Mouse (Mus musculus): ENCODE data around the gene Spata4. TPM values are rescaled to one million over a fixed set of nuclear protein-coding genes. Genes with fewer than 3 reads are reported as not detected.

The Spata4 gene
- polyA plus RNA-seq (2015; fragmentation: Nextera tagmentation; extraction: Ambion mirVana), result not detected in 2 replicates

DNA sequence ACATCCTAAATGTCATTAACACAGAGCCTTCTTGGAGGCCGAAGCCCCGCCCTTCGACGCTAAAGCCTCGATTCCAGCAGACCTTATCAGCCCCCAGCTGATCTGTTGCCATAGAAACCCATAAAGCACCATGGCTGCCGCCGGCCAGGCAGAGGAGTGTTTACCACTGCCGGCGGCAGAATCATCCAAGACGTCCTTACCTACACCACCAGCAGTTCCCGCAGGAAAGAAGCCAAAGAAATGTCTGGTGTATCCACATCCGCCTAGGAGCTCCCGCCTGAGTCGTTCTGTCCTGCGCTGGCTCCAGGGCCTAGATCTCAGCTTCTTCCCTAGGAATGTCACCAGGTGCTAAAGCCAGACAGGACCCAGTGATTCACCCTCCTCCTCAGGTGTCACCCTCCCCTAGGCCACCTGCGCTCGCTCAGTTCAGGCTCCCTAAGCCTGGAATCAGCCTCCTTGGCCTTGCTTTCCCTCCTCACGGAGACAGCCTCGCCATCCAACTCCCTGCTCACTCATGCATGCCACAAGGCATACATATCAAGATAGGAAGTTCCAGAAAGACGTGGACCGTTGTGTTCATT lies at the start of gene Spata4:
TSS of gene Spata4 (plus strand) at position 111 of the 581 bp plus-strand sequence.

Other genes starting within 250 kb of the Spata4 start
- 4.2 and 5.0 TPM in 2 replicates for gene Asb5, start 71.2 kb upstream of the Spata4 start, polyA plus RNA-seq (2015; fragmentation: Nextera tagmentation; extraction: Ambion mirVana)
- 61.1 and 63.4 TPM in 2 replicates for gene Spcs3, start 70.8 kb upstream of the Spata4 start, polyA plus RNA-seq (2015; fragmentation: Nextera tagmentation; extraction: Ambion mirVana)